In the genomic region with DNA sequence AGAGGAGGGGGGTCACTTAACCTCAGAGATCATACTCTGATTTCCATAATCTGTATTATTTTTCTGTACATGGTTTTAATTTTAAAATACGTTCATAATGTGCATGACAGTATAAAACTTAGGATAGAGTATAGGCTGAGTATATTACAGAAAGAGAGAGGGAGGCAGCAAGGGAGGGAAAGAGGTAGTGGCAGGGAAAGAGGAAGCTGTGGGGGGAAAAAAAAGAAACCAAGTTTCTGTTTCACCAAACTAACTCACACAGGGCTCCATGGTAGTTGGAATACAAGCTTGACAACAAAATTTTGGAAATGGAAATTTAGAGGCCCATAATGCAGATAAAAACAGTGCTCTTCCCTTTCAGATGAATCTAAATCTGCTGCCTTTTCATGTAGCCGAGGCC, we compare ENCODE assay signal across 17 mouse cellular contexts. TPM values are rescaled to one million over a fixed set of nuclear protein-coding genes. Genes with fewer than 3 reads are reported as not detected.
DNase-seq lines count a peak whose midpoint lies in the region; ATAC-seq and TF ChIP-seq lines count a peak whose summit lies in the region.
"Not testable (repeated sequence)": the region's sequence is repeated elsewhere in the genome, so short reads cannot be mapped to it uniquely, and the experiment has no call there.
"Had no signal": no experiment of that assay in that cellular context is flagged by ENCODE, and none has a peak within 500 bp of the region (broad histone marks: within the 10 kb centered on the region; RNA-seq: fewer than 3 reads in every experiment).

No protein-coding gene starts in this region.

- TF ChIP-seq POLR2A in MEL (IDR thresholded peaks at IDR 0.05; ENCODE audit: control insufficient read depth in 1 of 2, insufficient read depth in 1 of 2, low read depth in 1 of 2, low read length in 2 of 2, poor library complexity in 1 of 2), result not testable (repeated sequence)

- H3K9me3 ChIP-seq in MEL (replicated peaks; ENCODE audit: insufficient read depth, low read length), result not testable (repeated sequence)

- not testable (repeated sequence) for H3K9ac ChIP-seq in MEL (ENCODE audit: control insufficient read depth, low read depth, low read length, poor library complexity, severe bottlenecking)

- not testable (repeated sequence) for H3K27ac ChIP-seq in MEL (ENCODE audit: control insufficient read depth, low read depth, low read length)

- H3K79me2 ChIP-seq in MEL (ENCODE audit: control insufficient read depth, insufficient read depth, low read length, poor library complexity), result not testable (repeated sequence)

- H3K4me1 ChIP-seq in MEL (ENCODE audit: control insufficient read depth in 1 of 2, insufficient read depth in 2 of 2, low read length in 2 of 2), result not testable (repeated sequence)

- not testable (repeated sequence) for TF ChIP-seq CTCF in MEL (IDR thresholded peaks at IDR 0.05 in 2 of 3, conservative IDR thresholded peaks at IDR 0.05 in 1 of 3; ENCODE audit: control insufficient read depth in 1 of 3, insufficient read depth in 1 of 3, low read depth in 2 of 3, low read length in 3 of 3, poor library complexity in 1 of 3, severe bottlenecking in 1 of 3)

- TF ChIP-seq RAD21 in MEL (IDR thresholded peaks at IDR 0.05; ENCODE audit: low read depth, low read length), result not testable (repeated sequence)

- not testable (repeated sequence) for H3K36me3 ChIP-seq in MEL (ENCODE audit: control insufficient read depth in 1 of 2, insufficient read depth in 2 of 2, low read length in 2 of 2)

- DNase-seq in A20 (ENCODE audit: low read depth, low spot score) (peak; percentile 30), MEL (ENCODE audit: low read depth, low spot score) (peak; percentile 2)

- H3K4me3 ChIP-seq in MEL (ENCODE audit: control insufficient read depth in 1 of 2, insufficient read depth in 1 of 2, low read depth in 2 of 2, low read length in 2 of 2), result not testable (repeated sequence)

- not testable (repeated sequence) for H3K27me3 ChIP-seq in MEL (ENCODE audit: control insufficient read depth in 1 of 2, insufficient read depth in 2 of 2, low read length in 2 of 2)

- TF ChIP-seq EP300 in MEL (IDR thresholded peaks at IDR 0.05; ENCODE audit: low read depth in 1 of 2, low read length in 2 of 2), result not testable (repeated sequence)

- ATAC-seq in granulocyte monocyte progenitor cell, adult 5-6 weeks (replicated peaks; ENCODE audit: poor library complexity, severe bottlenecking), result peak; percentile 74
- peak; percentile 42 to 56; a peak in 2 of 4 replicates for ATAC-seq in hematopoietic stem cell, adult 5-6 weeks (replicated peaks in 1 of 2; ENCODE audit: insufficient read depth in 1 of 2, low FRiP score in 2 of 2, low TSS enrichment in 1 of 2, low read depth in 1 of 2, poor library complexity in 2 of 2, severe bottlenecking in 2 of 2)
- ATAC-seq in megakaryocyte progenitor cell, adult 5-6 weeks (replicated peaks; ENCODE audit: poor library complexity), result peak; percentile 57

RNA-seq across cellular contexts. Expression of gene Teddm3, which starts 31.0 kb away (rescaled TPM):
- total RNA-seq in MEL (2012; rRNA removed), result not detected in 2 replicates
- polyA plus RNA-seq in MEL (2012; ENCODE audit: insufficient read depth in 1 of 2, insufficient read length in 2 of 2, low read depth in 1 of 2, low replicate concordance in 2 of 2, missing spikeins in 1 of 2), result not detected
- total RNA-seq in granulocyte monocyte progenitor cell, adult 5-6 weeks (2014; fragmentation: Nextera tagmentation), result not detected in 2 replicates
- total RNA-seq in granulocyte monocyte progenitor cell, adult 5-6 weeks (2017), result not detected in 2 replicates
- total RNA-seq in hematopoietic stem cell, adult 5-6 weeks (2017), result not detected in 2 replicates
- not detected in 2 replicates for total RNA-seq in megakaryocyte progenitor cell, adult 5-6 weeks (2015)
- not detected in 2 replicates for total RNA-seq in megakaryocyte progenitor cell, adult 5-6 weeks (2017)
- total RNA-seq: adrenal gland, adult 2 months; adrenal gland, postnatal 10 days; adrenal gland, postnatal 25 days; adrenal gland, postnatal 4 days; forebrain, postnatal 0 days had no signal
- polyA plus RNA-seq: C2C12; embryonic facial prominence, embryonic 10.5 days; embryonic facial prominence, embryonic 12.5 days; forebrain, embryonic 11.5 days; forebrain, embryonic 13.5 days; forebrain, embryonic 15.5 days; forebrain, postnatal 0 days; G1E had no signal
